Mouse (Mus musculus) stomach, embryonic 16.5 days (tissue): Measurements from ENCODE around the gene Ufc1. TPM values are rescaled to one million over a fixed set of nuclear protein-coding genes. Genes with fewer than 3 reads are reported as not detected.
"Not testable (repeated sequence)": the region's sequence is repeated elsewhere in the genome, so short reads cannot be mapped to it uniquely, and the experiment has no call there.

Experiments used
- ATAC-seq: fragments of 200-750 bp; cut with Nextera tagmentation; 2 replicates; pipeline ENCODE4 v1.8.0; 2017; ENCODE audit warnings: moderate number of reproducible peaks, moderate TSS enrichment; ENCODE audit not compliant: insufficient read depth, low FRiP score
- H3K27ac ChIP-seq: fragments of 300-500 bp; sonication (generic); 2 replicates; pipeline ENCODE4 v1.5.1; 2014; ENCODE audit warnings: low read length
- H3K27me3 ChIP-seq: fragments of 300-500 bp; sonication (generic); 2 replicates; pipeline ENCODE4 v1.6.1; 2014; ENCODE audit warnings: low read length, control low read depth, mixed read lengths; ENCODE audit not compliant: control insufficient read depth, insufficient read depth
- H3K36me3 ChIP-seq: fragments of 300-500 bp; sonication (generic); 2 replicates; pipeline ENCODE4 v1.6.1; 2014; ENCODE audit warnings: low read length; ENCODE audit not compliant: control insufficient read depth, insufficient read depth
- H3K4me1 ChIP-seq: fragments of 300-500 bp; sonication (generic); 2 replicates; pipeline ENCODE4 v1.6.1; 2014; ENCODE audit warnings: low read length, control low read depth, mixed read lengths; ENCODE audit not compliant: control insufficient read depth, insufficient read depth
- H3K4me2 ChIP-seq: fragments of 300-500 bp; sonication (generic); 2 replicates; pipeline ENCODE4 v1.6.1; 2014; ENCODE audit warnings: low read depth, low read length, mixed read lengths
- H3K4me3 ChIP-seq: fragments of 300-500 bp; sonication (generic); replicated peaks from 2 replicates; pipeline ENCODE4 v1.5.1; 2014; ENCODE audit warnings: mild to moderate bottlenecking, low read length
- H3K9ac ChIP-seq: fragments of 300-500 bp; sonication (generic); 2 replicates; pipeline ENCODE4 v1.6.1; 2014; ENCODE audit warnings: low read length
- H3K9me3 ChIP-seq: fragments of 300-500 bp; sonication (generic); replicated peaks from 2 replicates; pipeline ENCODE4 v1.6.1; 2016; ENCODE audit warnings: low read length, control low read depth; ENCODE audit not compliant: control insufficient read depth
- WGBS: fragments of 180-500 bp; shearing (Covaris S2); extraction: QIAGEN DNeasy Blood & Tissue Kit; methylation state at CpG from one replicate; pipeline ENCODE4 v1.1.7; 2014; 5-methylcytosine and 5-hydroxymethylcytosine counted together
- polyA plus RNA-seq: library from polyadenylated mRNA; unstranded; fragments of >200 nt; fragmentation: Nextera tagmentation; extraction: Ambion mirVana; gene quantifications from 2 replicates; pipeline ENCODE4 v1.2.1, GENCODE M21; 2015

Ufc1 gene
- 100 and 113 TPM in 2 replicates for polyA plus RNA-seq

DNA sequence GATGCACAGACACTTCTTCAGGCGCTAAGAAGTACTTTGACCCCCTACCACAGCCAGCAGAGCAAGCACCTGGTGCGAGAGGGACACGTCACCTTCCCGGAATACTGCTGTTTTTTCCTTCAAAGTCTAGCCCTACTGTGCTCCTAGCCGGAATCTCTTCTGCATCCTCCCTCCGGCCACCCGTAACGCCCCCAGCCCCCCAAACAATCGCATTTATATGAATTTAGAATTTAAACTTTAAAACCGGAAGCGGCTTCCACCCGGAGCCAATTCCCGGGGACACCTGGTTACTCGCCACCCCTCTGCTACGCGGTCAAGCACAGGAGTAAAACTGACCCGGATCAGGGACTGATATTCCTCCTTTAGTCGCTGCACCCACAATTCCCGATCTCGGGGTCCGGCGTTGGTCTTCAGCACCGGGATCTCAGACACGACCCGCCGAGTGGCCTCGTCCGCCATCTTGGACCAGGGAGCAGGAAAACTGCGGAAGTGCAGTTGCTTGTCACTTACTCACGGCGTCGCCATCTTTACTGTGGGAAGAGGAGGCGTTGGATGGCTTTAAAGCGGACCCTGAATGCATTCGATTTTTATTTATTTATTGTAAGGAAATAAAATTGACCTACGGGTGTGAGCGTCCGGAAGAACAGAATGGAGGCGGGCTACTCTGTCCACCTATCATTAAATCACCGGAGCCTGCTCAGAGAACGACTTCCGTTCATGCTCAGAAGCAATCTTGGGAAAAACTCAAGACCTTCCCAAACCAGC is at the start of gene Ufc1:
Ufc1 (minus strand) TSS at position 727 of the 765 bp plus-strand sequence.
- Histone ChIP-seq H3K9me3 (no peaks in the 10 kb centered on the region), H3K4me2 (peak within 1 kb of the TSS; percentile 92), H3K36me3 (no peaks in the 10 kb centered on the region), H3K4me1 (peaks cover 7% of the 10 kb centered on the region), H3K4me3 (peak within 1 kb of the TSS; percentile 82), H3K27ac (peak within 1 kb of the TSS; percentile 98), H3K27me3 (peaks cover 5% of the 10 kb centered on the region; the same call in 1 of the 2 replicates), H3K9ac (peak within 1 kb of the TSS; percentile 92)
- WGBS: under 1% methylated on average over 42 of the region's 42 CpGs
- peak; percentile 82 for ATAC-seq

DNA sequence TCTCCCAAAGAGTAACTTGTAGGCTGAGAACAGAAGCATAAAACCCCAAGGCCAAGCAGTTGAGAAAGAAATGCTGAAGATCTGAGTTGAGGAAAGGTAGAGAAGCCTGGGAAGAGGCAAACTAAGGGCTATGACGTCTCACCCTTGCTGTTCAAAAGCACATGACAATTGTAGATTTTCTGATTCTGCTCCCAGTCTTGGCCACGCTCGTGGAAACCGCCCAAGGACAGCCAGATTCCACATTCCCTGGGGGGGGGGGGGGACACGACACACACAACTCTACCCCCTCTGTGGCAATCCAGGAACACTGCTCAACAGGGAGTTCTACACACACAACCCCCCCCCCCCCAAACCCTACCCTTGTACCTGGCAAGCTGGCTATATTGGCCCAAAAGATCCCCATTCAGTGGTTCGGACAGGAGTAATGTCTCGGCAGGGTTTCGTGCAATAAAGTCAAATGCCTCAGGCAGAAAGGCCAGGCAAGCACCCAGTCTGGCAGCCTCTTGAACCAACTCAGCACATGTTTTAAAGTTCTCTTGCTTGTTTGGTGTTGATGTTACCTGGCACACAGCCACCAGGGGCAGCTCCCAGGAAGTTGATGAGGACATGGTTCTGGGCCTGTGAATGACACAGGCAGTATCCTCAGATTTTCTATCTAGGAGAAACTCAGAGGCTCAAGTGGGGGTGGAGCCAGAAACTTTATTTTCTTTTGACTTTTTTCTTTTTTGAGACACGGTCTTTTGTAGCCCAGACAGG is 49.3 kb upstream of the Ufc1 start:
- 77% methylated on average over 9 of the region's 9 CpGs for WGBS
- Histone ChIP-seq H3K9ac (no peak overlapping the region; the same call in 1 of the 2 replicates), H3K4me1 (peaks cover 18% of the 10 kb centered on the region), H3K4me2 (peak overlapping the region; percentile 85), H3K27ac (no peak overlapping the region), H3K4me3 (no peak overlapping the region), H3K9me3 (peaks cover 6% of the 10 kb centered on the region; the same call in 1 of the 2 replicates), H3K27me3 (no peaks in the 10 kb centered on the region), H3K36me3 (peaks cover 4% of the 10 kb centered on the region)
- peak; percentile 27; the same call in 1 of the 2 replicates for ATAC-seq

DNA sequence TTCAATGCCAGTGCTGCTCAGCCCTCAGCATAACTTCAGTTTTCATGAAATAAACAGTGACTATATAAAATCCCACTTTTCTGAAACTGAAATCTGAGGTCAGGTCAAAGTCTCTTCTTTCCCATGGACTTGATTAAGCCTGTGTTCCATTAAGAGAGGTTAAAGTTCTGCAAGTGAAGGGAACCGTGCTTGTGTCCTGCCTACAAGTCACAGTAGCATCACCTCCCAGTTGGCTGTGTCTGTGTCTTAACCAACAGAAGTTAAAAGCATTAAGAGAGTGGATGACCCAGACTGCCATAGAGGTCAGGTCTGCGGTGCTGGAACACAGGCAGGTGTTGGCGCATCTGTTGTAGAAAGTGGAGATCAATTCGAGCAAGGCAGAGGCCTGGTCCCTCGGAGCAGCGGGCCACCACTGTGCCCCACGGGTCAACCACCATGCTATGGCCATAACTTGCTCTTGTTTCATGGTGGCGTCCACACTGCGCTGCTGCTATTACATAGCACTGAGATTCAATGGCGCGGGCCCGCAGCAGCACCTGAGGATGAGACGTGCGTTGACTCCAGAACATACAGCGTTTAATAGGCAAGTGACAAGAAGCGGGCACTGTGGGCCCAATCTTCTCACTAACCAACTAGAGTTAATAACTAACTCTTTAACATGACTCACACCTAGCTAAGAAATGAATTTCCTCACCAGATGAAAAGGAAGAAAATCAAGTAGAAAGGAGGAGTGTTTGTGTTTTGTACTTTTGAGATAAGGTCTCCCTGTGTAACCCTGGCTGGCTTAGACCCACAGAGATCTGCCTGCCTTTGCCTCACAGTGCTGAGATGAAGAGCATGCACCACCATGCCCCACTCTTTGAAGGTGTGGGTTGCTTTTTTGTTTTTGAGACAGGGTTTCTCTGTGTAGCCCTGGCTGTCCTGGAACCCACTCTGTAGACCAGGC is 47.7 kb upstream of the Ufc1 start:
- Histone ChIP-seq H3K4me2 (no peak overlapping the region), H3K27me3 (no peaks in the 10 kb centered on the region), H3K4me3 (no peak overlapping the region), H3K9ac (no peak overlapping the region), H3K4me1 (peaks cover 18% of the 10 kb centered on the region), H3K9me3 (peaks cover 6% of the 10 kb centered on the region; the same call in 1 of the 2 replicates), H3K27ac (no peak overlapping the region), H3K36me3 (peaks cover 11% of the 10 kb centered on the region)
- 0 out of 2 replicates have a peak, but pooled peaks have one; percentile 25 for ATAC-seq
- 90% methylated on average over 16 of the region's 16 CpGs for WGBS

DNA sequence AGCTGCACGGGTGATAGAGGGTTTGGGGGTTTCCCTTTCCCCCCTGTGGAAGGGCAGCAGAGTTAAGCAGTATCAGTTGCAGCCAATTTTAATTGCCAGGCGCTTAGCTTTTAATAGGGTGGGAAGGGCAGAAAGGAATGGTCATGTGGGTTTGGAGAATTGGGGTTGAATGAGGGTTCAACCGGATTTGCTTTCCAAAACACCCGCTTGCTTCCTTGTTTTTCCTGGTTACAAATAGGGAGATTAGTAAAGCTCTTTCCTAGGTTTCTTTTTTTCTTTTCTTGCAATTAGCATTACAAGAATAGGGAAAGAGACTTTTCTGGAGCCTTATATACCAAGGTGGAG is 35.4 kb upstream of the Ufc1 start:
- Histone ChIP-seq H3K4me3 (peak overlapping the region; percentile 79), H3K9ac (peak overlapping the region; percentile 98), H3K27ac (peak overlapping the region; percentile 99), H3K4me2 (peak overlapping the region; percentile 92), H3K9me3 (no peaks in the 10 kb centered on the region), H3K27me3 (no peaks in the 10 kb centered on the region), H3K36me3 (no peaks in the 10 kb centered on the region), H3K4me1 (peaks cover 27% of the 10 kb centered on the region)
- ATAC-seq: no peak
- under 1% methylated on average over 4 of the region's 4 CpGs for WGBS

DNA sequence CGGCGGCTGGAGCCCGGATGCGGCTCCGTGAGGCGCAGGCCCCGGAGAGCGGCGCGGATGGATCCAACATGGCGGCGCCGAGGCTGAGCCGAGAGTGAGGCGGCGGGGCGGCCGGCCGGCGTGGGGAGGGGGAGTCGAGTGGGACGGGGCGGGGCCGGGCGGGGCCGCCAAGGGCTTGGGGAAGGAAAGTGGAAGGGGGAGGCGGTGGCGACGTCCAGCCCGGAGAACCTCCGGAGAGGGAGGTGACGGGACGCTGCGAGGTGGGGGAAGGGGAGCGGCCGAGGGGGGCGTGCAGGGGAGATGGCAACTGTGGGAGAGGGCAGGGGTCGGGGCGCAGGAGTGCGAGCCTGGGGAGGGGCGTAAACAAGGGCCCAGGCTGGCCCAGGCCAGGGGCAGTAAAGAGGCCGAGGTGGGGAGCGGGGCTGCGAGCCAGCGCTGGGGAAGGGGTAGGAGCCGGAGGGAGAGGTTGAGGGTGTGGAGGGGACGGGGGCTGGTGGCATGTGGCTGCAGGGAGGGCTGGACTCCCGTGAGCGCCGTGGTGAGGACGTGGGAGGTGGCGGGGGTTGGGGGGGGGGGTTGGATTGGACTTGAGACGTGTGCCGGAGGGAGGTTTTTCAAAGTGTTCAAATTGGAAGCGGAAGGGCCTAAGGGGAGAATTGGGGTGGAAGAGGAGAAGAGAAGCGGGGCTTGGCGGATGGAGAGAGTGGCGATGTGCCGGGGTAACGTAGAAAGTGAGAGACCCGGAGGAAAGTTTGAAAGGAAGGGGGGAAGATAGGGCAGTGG is 34.8 kb upstream of the Ufc1 start:
- Histone ChIP-seq H3K9me3 (no peaks in the 10 kb centered on the region), H3K4me3 (peak overlapping the region; percentile 79), H3K27ac (peak overlapping the region; percentile 99), H3K4me1 (peaks cover 27% of the 10 kb centered on the region), H3K36me3 (no peaks in the 10 kb centered on the region), H3K9ac (peak overlapping the region; percentile 98), H3K4me2 (peak overlapping the region; percentile 92), H3K27me3 (no peaks in the 10 kb centered on the region)
- under 1% methylated on average over 36 of the region's 61 CpGs for WGBS
- peak; percentile 90 for ATAC-seq

DNA sequence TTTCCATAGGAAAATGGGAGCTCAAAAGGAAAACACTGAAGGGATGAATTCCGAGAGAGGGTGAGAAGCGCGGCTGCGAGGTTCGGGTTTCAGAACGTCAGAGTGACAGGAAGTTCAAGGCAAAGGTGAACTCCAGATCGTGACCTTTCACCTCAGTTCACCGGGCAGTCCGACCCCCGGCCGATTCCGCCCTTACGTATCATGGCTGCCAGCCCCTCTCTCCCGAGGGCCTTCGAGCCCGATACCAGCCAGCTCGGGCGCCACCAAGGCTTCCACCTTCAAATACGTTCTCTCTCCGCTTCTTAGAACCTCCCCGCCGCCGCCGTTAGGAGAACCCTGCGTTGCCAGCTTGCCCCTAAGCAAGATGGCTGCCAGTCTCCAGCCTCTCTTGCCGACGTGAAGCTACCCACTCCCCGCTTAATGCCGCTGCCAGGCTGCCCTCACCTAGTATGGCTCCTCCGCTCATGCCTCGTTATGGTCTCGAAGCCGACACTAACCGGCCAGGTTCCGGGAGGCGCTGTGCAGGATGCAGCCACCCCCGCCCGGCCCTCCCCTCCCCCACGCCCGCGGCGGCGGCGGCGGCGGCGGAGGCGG is 34.1 kb upstream of the Ufc1 start, which contains the start of gene Dedd:
Dedd (plus strand) TSS at position 307 of the 594 bp plus-strand sequence.
- under 1% methylated on average over 46 of the region's 48 CpGs for WGBS
- Histone ChIP-seq H3K4me1 (peaks cover 27% of the 10 kb centered on the region), H3K4me3 (peak within 1 kb of the TSS; percentile 79), H3K36me3 (no peaks in the 10 kb centered on the region), H3K27ac (peak within 1 kb of the TSS; percentile 99), H3K27me3 (no peaks in the 10 kb centered on the region), H3K9ac (peak within 1 kb of the TSS; percentile 98), H3K9me3 (no peaks in the 10 kb centered on the region), H3K4me2 (peak within 1 kb of the TSS; percentile 92)
- peak; percentile 92 for ATAC-seq

DNA sequence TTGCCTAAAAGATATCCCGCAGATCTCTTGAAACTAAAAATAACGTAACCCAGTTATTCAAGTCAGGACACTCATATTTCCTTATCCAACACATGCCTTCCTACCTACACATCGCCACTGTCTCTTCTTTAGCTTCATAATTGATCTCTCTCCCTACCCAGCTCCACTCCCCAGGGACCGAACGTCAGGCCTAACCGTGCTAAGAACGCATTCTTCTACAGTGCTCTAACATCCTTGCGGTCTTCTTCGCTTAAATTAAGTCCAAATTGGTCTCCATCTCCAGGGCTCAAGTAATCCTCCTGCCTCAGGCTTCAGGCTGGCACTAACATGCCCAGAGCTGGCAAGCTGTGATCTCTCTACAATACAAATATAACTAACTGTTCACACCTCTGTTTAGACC is 33.4 kb upstream of the Ufc1 start:
- Histone ChIP-seq H3K4me2 (peak overlapping the region; percentile 92), H3K9ac (peak overlapping the region; percentile 98), H3K27me3 (no peaks in the 10 kb centered on the region), H3K4me1 (peaks cover 27% of the 10 kb centered on the region), H3K27ac (peak overlapping the region; percentile 99), H3K36me3 (no peaks in the 10 kb centered on the region), H3K9me3 (no peaks in the 10 kb centered on the region), H3K4me3 (peak overlapping the region; percentile 79)
- WGBS: 17% methylated on average over 9 of the region's 9 CpGs
- ATAC-seq: no peak

DNA sequence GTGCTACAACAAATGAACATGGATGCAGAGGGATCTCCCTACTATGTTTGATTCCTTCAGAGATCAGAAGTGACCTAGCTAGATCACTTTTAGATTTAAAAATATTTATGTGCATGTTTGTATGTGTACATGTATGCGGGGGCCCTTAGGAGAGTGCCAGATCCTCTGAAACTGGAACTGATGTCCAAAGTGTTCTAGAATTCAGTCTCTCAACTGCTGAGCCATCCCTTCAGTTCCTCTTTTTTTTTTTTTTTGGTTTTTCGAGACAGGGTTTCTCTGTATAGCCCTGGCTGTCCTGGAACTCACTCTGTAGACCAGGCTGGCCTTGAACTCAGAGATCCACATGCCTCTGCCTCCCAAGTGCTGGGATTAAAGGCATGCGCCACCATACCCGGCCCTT is 31.8 kb upstream of the Ufc1 start:
- not testable (repeated sequence) for H3K4me3 ChIP-seq, H3K27ac ChIP-seq, H3K9ac ChIP-seq, H3K9me3 ChIP-seq, H3K36me3 ChIP-seq, H3K4me2 ChIP-seq, ATAC-seq, H3K27me3 ChIP-seq
- 80% methylated on average over 4 of the region's 4 CpGs for WGBS
- peaks cover 27% of the 10 kb centered on the region for H3K4me1 ChIP-seq
